Mouse (Mus musculus) inflammation-experienced regulatory T-cells, adult 6 months (primary cell): ENCODE data around the gene Mettl8. TPM values are rescaled to one million over a fixed set of nuclear protein-coding genes. Genes with fewer than 3 reads are reported as not detected.

Source experiments
- ATAC-seq: one replicate; pipeline ENCODE4 v1.8.0; 2017
- polyA plus RNA-seq, 3 experiments: library from polyadenylated mRNA; unstranded; fragments of 100-300 nt; shearing (Covaris generic); gene quantifications; one replicate each; pipeline ENCODE4 v1.2.1; 2017

The Mettl8 gene
- polyA plus RNA-seq, 3 experiments from 2014 or later, result 8.0 to 17.2 (median 14.0) TPM

DNA sequence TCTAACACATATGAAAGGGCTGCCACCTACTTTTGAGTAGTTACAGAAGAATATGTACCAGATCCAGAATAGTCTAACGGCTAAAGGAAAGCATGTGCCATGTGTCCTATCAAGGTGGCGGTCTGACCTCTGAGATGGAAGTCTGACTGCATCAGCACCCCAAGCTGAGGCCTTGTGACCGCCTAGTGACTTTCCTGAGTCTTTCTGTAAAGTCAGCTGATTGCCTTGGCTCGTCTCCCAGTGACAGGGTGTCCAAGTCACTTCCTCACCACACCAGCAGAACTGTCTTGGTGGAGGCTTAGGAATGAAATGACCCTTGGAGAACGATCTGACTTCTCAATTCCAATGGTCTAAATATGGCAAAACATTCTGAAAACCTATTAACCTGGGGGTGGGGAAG lies 77.1 kb downstream of the Mettl8 start:
- ATAC-seq, result no peak

DNA sequence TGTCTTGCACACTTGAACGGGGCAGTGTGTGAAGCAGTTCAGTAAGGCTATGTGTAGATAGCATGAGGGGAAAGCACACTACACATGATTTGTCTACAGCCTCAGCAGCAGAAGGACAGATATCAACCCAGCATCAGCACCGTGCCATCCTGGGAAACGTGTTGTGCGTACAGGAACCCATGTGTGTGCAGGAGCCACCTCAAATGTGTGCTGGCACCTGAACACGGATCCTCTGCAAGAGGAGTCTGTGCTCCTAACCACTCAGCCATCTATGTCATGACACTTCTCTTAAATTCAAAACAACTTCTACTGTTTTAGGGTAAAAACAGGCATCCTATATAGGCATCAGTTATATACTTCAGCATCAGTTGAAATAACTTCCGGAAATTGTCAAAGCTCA lies 80.6 kb downstream of the Mettl8 start:
- no peak for ATAC-seq

DNA sequence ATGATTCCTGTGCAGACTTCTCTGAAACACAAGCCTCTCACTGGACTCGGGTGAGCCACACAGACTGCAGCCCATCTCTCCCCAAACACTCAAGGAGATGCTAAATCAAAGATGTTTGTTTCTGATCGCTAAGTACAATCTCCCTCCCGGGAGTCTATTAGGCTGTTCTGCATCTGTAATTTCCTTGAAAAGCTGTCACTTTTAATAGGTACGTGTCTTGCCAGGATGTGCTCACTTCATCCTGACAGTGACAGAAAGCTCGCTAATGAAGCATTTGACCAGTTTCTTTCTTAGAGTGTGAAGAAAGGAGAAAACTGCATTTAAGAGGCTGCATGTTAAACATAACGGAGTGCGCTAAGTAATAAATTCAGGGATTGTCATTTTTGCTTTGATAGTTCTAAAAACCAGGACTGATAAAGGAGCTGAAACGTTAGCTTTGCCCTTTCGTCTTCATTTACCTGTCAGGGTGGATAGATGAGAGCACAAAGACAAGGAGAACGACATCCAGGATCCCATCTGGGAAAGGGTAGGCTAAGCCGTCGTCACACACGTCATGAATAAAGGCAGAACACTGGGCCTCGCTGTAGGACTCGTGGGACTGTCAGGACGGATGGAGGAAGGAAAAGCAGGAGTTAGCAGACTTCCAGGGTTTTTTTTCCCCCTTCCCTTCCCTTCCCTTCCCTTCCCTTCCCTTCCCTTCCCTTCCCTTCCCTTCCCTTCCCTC lies 82.4 kb downstream of the Mettl8 start:
- no peak for ATAC-seq

DNA sequence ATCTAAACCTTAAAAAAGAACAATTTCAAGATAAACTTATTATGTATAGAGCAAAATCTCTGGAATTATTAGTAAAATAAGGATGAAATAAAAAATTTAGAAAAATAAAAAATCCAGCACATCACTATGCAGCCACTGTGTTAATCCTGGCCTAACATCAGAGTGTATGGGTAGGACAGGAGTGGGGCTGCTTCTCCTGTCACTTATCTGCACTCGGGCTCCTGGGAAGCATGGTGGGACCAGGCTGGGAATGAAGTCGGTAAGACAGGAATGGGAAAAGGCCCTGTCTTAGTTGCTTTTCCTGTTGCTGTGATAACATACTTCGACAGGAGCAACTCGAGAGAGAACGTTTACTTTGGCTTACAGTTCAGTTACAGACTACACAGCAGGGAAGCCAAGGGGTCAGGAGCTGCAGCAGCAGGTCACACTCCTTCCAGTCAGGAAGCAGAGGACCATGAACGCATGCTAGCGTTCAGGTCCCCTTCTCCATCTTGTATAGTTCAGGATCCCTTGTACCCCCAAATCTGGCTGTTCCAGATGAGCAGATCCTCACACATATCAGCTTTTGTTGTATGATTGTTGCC lies 85.1 kb downstream of the Mettl8 start:
- ATAC-seq, result no peak

DNA sequence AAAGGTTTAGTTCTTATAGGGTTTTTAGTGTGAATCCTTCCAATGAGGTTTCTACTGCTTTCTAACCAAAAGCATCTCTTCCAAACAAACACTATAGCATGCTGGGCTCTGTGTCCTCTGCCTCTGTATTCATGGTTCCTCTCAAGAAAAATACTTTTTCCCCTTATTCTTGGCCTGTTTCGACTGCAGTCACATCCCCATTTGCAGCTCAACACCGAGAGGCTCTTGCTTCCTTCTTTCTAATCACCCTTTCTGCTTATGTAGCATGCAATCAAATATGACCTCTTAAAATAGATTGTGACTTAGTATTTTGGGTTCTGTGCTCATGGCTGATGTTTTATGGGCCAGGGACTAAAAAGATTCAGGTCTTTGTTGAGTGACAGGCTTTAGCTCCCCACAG lies 87.1 kb downstream of the Mettl8 start:
- ATAC-seq, result no peak

DNA sequence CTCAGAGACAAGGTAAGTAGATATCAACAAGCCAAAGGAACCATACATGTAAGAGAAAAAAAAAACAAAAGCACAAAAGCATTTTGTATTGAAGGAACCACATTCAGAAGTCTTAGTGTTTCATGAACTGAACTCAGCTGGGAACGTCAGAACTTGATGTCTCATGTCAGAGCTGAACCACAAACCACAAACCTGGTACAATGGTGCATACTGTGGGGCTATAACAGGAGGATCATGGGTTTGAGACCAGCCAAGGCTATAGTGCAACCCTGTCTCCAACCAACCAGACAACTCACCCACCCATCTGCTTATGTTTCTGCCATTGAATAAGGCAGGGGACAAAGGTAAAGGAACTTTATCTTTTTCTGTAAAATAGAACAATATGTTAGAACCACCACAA lies 88.2 kb downstream of the Mettl8 start:
- ATAC-seq, result no peak

DNA sequence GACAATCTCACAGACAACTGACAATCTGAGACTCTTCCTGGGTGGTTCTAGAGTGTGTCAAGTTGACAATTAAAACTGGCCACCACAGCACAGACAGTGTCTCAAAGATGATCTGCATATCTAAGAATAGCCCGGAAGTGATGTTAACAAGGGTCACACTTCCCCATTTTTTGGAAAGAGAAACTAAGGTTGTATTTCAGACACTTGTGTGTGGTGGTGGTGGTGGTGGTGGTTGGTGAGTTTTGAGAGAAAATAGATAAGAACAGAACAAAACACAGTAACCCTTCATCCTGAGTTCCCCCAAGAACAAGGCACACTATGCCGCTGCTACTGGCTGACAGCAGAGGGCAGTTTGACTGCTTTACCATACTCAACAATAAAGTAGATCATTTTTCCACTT lies 90.6 kb downstream of the Mettl8 start:
- no peak for ATAC-seq

DNA sequence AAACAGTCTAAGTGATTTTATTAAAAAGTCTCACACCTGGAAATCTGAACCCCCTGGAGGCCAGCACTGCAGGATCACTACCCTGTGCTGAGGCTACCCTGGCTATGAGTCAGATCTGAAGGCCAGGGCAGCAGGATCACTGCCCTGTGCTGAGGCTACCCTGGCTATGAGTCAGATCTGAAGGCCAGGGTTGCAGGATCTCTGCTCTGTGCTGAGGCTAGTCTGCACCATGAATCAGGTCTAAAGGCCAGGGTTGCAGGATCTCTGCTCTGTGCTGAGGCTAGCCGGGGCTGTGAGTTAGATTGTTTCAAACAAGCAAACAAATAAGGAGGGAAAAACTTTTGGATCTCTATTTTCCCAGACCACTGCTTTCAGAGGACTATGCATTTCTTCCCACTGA lies 92.5 kb downstream of the Mettl8 start:
- no peak for ATAC-seq

DNA sequence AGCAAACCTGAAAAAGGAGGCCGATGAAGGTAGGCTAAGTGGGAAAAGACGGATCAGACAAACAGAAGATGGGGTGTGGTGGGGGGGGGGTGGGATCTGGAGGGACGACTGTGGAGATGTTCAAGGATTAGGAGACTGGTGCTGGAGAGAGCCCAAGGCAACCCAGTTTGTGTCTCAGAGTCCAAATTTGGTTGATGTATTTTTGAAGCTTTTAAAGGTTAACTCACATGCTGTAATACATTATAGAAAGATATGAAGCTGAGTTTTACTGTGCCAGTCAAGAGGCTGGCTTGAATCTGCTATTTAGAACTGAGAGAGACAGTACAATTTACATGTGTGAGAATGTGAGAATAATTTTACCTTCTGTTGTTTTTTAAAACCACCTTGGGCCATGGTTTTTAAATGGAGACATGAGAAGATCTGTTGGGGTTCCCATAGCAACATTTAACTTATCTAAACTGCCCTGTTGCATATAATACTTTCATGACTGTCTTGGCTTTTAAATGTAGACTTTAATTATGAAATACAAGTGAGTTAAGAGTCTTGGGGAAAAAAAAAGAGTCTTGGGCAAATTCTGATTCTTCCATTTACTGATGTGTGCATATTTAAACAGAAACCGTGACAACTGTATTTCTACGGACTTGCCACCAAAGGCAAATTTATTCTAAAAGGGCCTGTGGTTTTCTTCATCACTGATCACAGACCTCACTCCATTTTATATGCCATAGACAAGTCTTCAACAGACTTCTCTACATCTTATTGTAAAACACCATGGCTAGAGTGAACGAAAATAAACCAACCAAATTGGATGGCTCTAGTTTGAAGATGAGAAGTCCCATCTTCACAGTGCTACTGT lies 94.1 kb downstream of the Mettl8 start:
- ATAC-seq, result no peak

DNA sequence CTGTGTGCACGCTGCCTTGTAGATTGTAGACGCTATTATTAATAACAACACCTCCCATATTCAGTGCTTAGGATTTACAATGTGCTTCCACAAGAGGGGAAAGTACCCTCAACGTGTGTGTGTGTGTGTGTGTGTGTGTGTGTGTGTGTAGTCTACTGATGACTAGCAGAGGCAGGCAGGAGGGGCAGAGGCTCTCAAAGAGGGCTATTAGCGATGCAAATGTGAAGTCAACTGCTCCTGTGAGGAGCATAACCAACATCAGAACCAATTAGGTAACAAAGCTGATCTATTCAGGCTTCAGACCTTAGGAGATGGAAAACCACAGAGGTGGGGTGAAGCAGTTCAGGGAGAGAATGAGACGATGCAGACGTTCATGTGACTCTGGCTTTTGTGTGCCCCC lies 95.3 kb downstream of the Mettl8 start:
- no peak for ATAC-seq

DNA sequence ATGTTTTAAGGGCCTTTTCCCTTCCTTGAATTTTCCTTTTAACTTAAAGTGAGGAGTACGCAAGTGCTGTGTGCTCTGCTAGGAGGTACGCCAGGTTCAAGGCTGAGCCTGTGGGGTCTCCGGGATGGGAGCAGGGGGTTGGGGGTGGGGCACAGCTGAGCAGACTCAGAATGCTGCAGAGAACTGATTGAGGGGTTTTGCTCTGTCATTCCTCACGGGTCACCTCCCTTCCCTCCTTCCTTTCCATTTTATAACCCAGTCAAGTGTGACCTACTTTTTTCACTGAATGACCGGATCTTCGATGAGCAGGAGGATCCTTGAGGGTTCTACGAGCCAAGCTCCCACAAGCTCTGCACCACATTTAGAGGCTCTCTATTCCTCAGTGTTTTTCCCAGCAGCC lies 96.0 kb downstream of the Mettl8 start:
- ATAC-seq, result no peak

DNA sequence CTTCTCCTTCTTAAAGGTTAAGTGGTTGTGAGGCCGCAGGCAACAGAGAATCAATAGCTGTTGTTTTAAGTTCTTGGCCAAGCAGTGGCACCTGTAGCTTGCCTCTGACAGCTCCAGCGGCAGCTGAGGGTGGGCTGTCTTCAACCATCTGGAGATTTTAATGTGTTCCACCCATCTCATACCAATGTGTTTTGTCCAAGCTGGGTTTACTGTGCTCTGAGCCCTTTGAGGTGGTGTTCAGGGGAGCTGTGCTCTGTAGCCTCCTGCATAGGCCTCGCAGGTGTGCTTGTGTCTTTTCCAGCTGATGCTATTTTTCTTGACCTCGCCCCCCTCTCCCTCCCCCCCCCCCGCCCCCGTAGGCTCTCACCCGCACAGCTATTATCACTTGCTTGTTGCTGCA lies 96.8 kb downstream of the Mettl8 start:
- no peak for ATAC-seq

DNA sequence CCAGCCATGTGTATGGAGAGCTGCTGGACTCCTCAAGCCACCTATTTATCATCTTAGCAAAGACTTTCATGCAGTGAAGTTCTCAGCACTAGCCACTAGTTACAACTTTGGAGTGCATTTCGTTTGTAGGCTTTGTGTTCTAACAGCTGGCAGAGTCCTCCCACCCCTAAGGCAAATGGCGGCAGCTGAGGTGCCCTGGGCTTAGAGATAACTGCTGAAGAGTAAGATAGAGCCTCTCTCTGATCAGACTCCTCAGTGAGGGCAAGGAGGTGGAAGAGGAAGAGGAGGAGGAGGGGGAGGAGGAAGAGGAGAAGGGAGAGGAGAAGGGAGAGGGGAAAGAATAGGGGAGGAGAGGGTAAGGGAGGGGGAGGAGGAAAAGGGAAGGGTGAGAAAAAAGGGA lies 101.8 kb downstream of the Mettl8 start:
- ATAC-seq, result no peak

DNA sequence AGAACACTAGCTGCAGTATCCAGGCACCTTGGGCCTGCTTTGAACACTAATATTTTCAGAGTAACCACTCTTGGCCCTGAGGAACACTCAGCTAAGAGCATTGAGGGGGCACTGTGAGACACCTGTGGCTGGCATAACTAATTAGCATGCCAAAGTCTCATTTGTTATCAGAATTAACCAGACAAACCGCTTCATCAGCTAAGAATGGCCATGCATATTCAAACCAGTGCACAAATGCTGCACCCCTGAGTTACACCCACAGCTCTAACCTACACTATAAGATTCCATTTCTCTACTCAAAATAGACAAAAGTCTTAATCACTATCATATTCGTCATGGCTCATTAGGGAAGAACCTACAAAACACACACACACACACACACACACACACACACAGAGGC lies 103.4 kb downstream of the Mettl8 start:
- no peak for ATAC-seq

DNA sequence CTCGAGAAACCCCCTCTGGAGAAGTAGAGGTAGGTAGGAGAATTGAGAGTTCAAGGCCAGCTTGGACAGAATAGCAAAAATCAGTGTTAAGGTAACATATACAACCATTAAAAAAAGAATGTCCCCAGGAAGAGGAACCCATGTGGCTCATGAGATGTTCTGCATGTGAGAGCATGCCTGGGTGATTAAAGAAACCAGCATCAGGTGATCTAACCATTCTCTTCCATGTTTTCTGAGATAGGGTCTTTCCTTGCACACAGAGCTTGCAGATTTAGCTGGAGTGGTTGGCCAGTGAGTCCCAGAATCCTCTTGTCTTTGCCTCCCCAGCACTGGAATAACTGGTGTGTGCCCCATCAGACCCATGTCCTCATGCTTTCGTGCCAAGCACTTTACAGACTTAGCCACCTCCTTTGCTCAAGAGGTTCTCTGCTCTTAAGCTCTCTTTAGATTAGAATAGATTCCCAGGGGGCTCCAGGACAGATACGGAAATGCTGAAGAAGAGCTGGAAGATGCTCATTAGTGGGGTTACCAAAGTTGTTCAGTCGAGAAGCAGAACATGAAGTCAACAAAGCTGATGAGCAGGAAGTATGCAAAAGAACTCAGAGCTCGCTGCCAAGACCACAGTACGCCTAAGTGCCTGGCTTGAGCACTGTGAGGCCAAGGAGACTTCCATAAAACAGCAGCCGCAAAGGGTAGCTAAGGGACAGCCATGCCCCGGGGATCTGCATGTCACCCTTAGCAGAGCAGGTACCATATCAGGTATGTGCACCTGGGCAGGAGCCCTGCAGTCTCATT lies 110.7 kb downstream of the Mettl8 start:
- no peak for ATAC-seq

DNA sequence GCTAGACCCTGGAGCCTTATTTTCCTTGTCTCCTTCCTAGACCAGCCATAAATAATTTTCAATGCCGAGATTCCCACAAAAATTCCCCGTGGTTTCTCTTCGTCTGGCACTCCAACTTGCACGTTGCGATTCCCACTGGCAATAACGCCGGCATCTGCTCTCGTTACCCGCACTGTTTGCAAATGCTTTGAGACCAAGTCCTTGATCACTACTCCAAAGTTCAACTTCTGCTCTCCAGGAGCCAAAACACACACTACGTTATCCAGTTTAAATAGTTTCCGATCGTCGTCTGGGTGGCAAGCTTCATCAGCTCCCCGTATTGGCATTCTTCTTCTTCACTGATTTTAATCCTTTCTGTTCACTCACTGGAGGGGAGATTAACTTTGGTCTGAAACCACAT lies 114.6 kb downstream of the Mettl8 start:
- no peak for ATAC-seq

DNA sequence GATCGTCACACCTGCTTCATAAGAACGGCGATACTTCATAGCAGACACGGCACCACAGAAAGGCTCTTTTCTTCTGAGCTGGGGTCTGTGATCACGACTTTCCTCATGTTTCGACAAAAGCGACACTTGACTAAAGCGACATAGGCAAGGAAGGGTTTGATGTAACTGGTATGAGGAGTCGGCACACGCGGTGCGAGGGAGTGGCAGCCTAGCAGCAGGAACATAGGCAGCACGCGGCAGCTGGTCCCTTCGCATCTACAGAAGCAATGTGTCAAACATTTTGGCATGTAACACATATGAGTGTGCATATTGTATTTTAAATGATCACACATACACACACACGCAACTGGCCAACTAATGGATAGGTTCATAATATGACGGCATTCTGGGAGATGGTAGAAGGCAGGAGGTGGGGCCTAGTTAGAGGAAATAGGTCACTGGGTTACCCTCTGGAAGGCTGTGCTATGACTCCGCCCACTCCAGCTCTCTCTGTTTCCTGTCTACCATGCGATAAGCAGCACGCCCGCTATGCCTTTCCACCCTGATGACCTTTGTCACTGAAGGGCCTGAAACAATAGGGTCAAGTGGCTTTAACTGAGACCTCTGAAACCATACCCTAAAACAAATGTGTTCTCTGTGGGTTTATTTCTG lies 116.4 kb downstream of the Mettl8 start:
- ATAC-seq, result peak; percentile 87

DNA sequence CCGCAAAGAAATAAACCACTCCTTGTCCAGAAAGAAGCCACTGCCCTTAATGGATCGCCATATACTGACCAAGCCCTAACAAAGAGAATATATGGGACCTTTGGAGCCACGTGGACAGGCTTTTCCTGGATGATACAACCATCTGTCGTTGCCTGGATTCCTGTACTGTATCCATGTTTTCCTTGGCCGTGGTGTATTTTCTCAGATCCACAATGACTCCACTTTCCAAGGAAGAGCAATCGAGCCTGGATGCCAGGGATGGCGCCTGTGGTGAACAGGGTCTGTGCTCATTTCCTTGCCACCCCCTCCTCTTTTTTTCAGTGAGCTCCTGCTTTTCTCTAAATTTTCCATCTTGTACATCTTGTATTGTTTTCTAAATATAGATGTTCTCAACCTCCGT lies 120.6 kb downstream of the Mettl8 start:
- no peak for ATAC-seq

DNA sequence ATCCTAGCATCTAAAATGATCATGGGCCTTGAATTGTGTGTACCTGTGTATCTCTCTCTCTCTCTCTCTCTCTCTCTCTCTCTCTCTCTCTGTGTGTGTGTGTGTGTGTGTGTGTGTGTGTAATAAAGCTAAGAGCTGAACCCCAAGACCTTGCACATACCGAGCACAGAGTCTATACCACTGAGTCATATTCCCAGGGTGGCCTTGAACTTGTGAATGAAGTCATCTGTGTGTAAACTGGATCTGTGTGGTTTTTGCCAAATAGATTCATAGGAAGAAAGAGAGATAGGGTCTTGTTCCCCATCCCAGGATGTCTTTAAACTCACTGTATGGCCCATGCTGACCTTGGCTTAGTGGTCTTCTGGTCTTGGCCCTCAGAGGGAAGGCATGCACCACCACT lies 121.9 kb downstream of the Mettl8 start:
- no peak for ATAC-seq

DNA sequence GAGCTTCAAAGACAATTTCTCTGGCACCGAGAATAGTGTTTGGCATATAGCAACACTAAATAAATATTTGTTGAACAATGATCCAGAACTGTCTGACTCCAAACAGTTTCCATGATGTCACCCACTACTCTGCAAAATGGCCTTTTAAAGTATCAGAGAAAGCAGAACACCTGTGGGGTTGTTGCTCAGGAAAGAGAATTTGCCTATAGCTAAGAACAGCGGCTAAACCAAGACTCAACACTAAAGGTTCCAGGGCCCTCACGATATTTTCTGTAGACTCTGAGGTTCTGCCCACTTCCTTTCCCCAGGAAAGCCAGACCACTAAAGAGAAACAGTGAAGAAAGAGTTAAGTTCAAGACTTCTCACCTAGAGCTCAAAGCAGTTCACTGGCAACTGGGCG lies 122.4 kb downstream of the Mettl8 start:
- no peak for ATAC-seq

DNA sequence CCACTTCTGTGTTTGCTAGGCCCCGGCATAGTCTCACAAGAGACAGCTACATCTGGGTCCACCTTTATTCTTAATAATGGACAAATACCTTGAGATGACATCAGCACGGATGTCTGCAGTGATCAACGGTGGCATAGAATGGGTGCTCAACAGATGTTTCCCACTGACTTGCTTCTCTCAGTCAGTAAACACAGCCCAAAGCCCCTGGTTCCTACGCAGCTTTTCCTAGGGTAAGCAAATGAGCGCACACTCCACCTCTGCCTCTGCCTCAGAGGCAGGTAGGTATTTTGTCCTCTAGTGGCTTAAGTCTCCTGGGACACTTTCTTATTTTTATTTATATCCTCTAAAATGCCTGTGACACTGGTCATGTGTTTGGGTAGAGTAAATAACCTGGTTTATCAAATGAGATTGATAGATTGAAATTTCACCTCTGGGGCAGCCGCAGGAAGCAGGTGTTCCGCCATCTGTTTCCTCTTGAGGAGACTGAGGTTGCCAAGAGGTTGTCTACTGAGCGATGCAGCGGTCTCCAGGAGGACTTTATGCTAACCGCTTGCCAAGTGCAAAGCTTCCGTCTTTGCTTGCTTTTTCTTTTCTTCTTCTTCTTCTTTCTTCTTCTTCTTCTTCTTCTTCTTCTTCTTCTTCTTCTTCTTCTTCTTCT lies 124.6 kb downstream of the Mettl8 start:
- no peak for ATAC-seq

DNA sequence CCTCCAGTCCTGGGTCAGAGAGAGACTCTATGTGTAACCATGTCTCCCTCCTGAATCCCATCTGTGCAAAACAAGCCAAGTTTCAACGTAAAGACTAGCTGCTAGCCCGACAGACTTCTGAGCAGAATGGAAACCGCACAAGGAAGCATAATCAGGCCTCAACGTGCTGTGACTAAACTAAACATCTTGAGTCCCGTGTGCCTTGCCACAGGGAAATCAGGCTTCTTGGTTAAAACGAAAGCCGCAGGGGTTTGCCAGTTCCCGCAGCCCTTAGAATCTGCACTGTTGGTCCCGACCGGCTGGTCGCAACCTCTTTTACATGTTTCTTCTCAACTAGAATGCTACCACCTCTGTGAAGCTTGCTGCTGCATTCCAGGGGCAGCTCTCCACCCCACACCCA lies 125.7 kb downstream of the Mettl8 start:
- ATAC-seq, result no peak
